Mouse (Mus musculus) C2C12 (cell line): ENCODE data around the gene Gnptg.

Source experiments
- CEBPB ChIP-seq: IDR thresholded peaks from one replicate; pipeline ENCODE4 v1.6.1; 2011; ENCODE audit warnings: low read depth, mild to moderate bottlenecking, control low read depth, moderate library complexity
- CTCF ChIP-seq: IDR thresholded peaks from one replicate; pipeline ENCODE4 v1.5.1; 2011; ENCODE audit not compliant: control insufficient read depth, insufficient read depth, insufficient read length
- MYOG ChIP-seq: IDR thresholded peaks from one replicate; pipeline ENCODE4 v1.6.1; 2011; ENCODE audit not compliant: control insufficient read depth, insufficient read length; ENCODE audit errors: extremely low read depth

DNA sequence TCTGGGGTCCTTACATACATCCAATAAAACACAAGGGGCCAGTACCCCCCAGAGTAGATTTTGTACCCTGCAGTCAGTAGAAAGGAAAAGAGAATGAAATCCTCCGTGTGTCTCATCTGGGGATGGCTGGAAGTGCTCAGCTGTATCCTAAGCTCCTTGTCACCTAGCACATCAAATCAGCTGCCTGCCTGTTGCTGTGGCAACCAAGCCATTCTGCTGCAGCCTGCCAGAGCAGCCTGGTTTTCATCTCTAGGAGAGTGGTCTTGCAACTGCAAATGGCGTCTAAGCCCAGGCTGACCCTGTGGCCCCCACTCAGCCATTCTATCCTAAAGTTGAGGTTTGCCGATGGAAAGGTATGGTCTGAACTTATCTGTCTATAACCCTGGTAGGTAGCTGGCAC, 12.7 kb upstream of the Gnptg start:
- no peak for TF ChIP-seq CEBPB
- TF ChIP-seq CTCF, result no peak
- no peak for TF ChIP-seq MYOG
